Mouse (Mus musculus) lung, postnatal 0 days (tissue): ENCODE measurements around the gene Odf4. TPM values are rescaled to one million over a fixed set of nuclear protein-coding genes. Genes with fewer than 3 reads are reported as not detected.
A peak's percentile ranks its signal among the peaks of the same experiment; 100 is the strongest.

Experiments
- ATAC-seq: fragments of 200-750 bp; cut with Nextera tagmentation; 2 replicates; pipeline ENCODE4 v1.8.0; 2017; ENCODE audit warnings: moderate library complexity
- DNase-seq: peaks from one replicate; pipeline ENCODE4 v3.0.0-alpha.2; 2016; ENCODE audit warnings: low spot score
- H3K27ac ChIP-seq: fragments of 300-500 bp; sonication (generic); 2 replicates; pipeline ENCODE4 v1.5.1; 2014; ENCODE audit warnings: antibody characterized with exemption, mild to moderate bottlenecking, low read length, mixed read lengths
- H3K27me3 ChIP-seq: fragments of 300-500 bp; sonication (generic); replicated peaks from 2 replicates; pipeline ENCODE4 v1.6.1; 2014; ENCODE audit warnings: low read length, mixed read lengths; ENCODE audit not compliant: insufficient read depth
- H3K36me3 ChIP-seq: fragments of 300-500 bp; sonication (generic); 2 replicates; pipeline ENCODE4 v1.6.1; 2014; ENCODE audit warnings: low read length, mixed read lengths; ENCODE audit not compliant: insufficient read depth
- H3K4me1 ChIP-seq: fragments of 300-500 bp; sonication (generic); 2 replicates; pipeline ENCODE4 v1.6.1; 2014; ENCODE audit warnings: antibody characterized with exemption, low read depth, low read length, mixed read lengths; ENCODE audit not compliant: insufficient read depth
- H3K4me2 ChIP-seq: fragments of 300-500 bp; sonication (generic); replicated peaks from 2 replicates; pipeline ENCODE4 v1.6.1; 2014; ENCODE audit warnings: low read depth, mild to moderate bottlenecking, low read length, moderate library complexity, mixed read lengths
- H3K4me3 ChIP-seq: fragments of 300-500 bp; sonication (generic); 2 replicates; pipeline ENCODE4 v1.5.1; 2014; ENCODE audit warnings: low read depth, low read length
- H3K9ac ChIP-seq: fragments of 300-500 bp; sonication (generic); replicated peaks from 2 replicates; pipeline ENCODE4 v1.6.1; 2014; ENCODE audit warnings: low read depth, mild to moderate bottlenecking
- H3K9me3 ChIP-seq: fragments of 300-500 bp; sonication (generic); 2 replicates; pipeline ENCODE4 v1.6.1; 2016; ENCODE audit warnings: low read length, mixed read lengths
- CTCF ChIP-seq: IDR thresholded peaks from 2 replicates; pipeline ENCODE4 v1.5.1; 2016; ENCODE audit warnings: antibody characterized with exemption, mild to moderate bottlenecking
- EP300 ChIP-seq: IDR thresholded peaks from 2 replicates; pipeline ENCODE4 v1.6.1; 2016; ENCODE audit warnings: antibody characterized with exemption, mild to moderate bottlenecking, control low read depth
- WGBS: fragments of 180-500 bp; shearing (Covaris S2); extraction: QIAGEN DNeasy Blood & Tissue Kit; methylation state at CpG from one replicate; pipeline ENCODE4 v1.1.7; 2014; 5-methylcytosine and 5-hydroxymethylcytosine counted together
- polyA plus RNA-seq: library from polyadenylated mRNA; unstranded; fragments of >200 nt; fragmentation: Nextera tagmentation; extraction: Ambion mirVana; gene quantifications from 2 replicates; pipeline ENCODE4 v1.2.1, GENCODE M21; 2015

Gene Odf4
- polyA plus RNA-seq, 1 experiment from 2014 or later, result not detected

- Histone ChIP-seq H3K9ac (0 out of 2 replicates have a peak overlapping the region, but pooled peaks have one; percentile 16), H3K4me3 (no peak overlapping the region), H3K9me3 (no peaks in the 10 kb centered on the region), H3K27ac (no peak overlapping the region), H3K4me1 (no peaks in the 10 kb centered on the region), H3K36me3 (peaks cover 11% of the 10 kb centered on the region; the same call in 1 of the 2 replicates), H3K27me3 (no peaks in the 10 kb centered on the region), H3K4me2 (no peak overlapping the region)
- DNase-seq (peak; percentile 88), ATAC-seq (peak; percentile 54)
- WGBS, result 32% methylated on average over 4 of the region's 4 CpGs
- TF ChIP-seq EP300, result 0 out of 2 replicates have a peak, but pooled peaks have one; percentile 11
- no peak for TF ChIP-seq CTCF
These were observed 20.5 kb downstream of the Odf4 start for GRCm38 (mm10) chr11:68906461-68906790.

GRCm38 (mm10) chr11:68905665-68906460, 21.0 kb downstream of the Odf4 start:
- no peak overlapping the region for H3K27ac ChIP-seq
- TF ChIP-seq EP300, result no peak
- TF ChIP-seq CTCF, result no peak
- H3K36me3 ChIP-seq, result peaks cover 11% of the 10 kb centered on the region; the same call in 1 of the 2 replicates
- H3K4me1 ChIP-seq, result no peaks in the 10 kb centered on the region
- no peaks in the 10 kb centered on the region for H3K27me3 ChIP-seq
- WGBS, result 84% methylated on average over 9 of the region's 9 CpGs
- DNase-seq (no peak), ATAC-seq (no peak)
- no peak overlapping the region for H3K9ac ChIP-seq
- no peaks in the 10 kb centered on the region for H3K9me3 ChIP-seq
- H3K4me3 ChIP-seq, result no peak overlapping the region
- no peak overlapping the region for H3K4me2 ChIP-seq

GRCm38 (mm10) chr11:68905138-68905531, 21.7 kb downstream of the Odf4 start:
- Histone ChIP-seq H3K27ac (no peak overlapping the region), H3K27me3 (no peaks in the 10 kb centered on the region), H3K4me3 (no peak overlapping the region), H3K9ac (no peak overlapping the region), H3K9me3 (no peaks in the 10 kb centered on the region), H3K4me2 (no peak overlapping the region), H3K36me3 (peaks cover 11% of the 10 kb centered on the region; the same call in 1 of the 2 replicates), H3K4me1 (no peaks in the 10 kb centered on the region)
- ATAC-seq, result no peak
- no peak for TF ChIP-seq EP300
- no peak for TF ChIP-seq CTCF
- WGBS, result 85% methylated on average over 3 of the region's 3 CpGs
- DNase-seq, result no peak

- no peak for ATAC-seq
- H3K27ac ChIP-seq, result no peak overlapping the region
- 77% methylated on average over 8 of the region's 8 CpGs for whole genome bisulfite sequencing
These were observed 22.3 kb downstream of the Odf4 start for GRCm38 (mm10) chr11:68904375-68905137.

GRCm38 (mm10) chr11:68903775-68904174, 23.1 kb downstream of the Odf4 start:
- Histone ChIP-seq H3K9ac (no peak overlapping the region), H3K36me3 (peaks cover 11% of the 10 kb centered on the region; the same call in 1 of the 2 replicates), H3K4me1 (no peaks in the 10 kb centered on the region), H3K27me3 (no peaks in the 10 kb centered on the region), H3K9me3 (no peaks in the 10 kb centered on the region), H3K27ac (no peak overlapping the region), H3K4me3 (no peak overlapping the region), H3K4me2 (no peak overlapping the region)
- ATAC-seq, result no peak
- WGBS, result 86% methylated on average over 2 of the region's 2 CpGs
- DNase-seq, result no peak
- TF ChIP-seq EP300 (no peak), CTCF (no peak)

More at GRCm38 (mm10) chr11:68904375-68905137, 22.3 kb downstream of the Odf4 start:
- DNase-seq, result peak; percentile 81
- Histone ChIP-seq H3K4me3 (no peak overlapping the region), H3K27me3 (no peaks in the 10 kb centered on the region), H3K9ac (no peak overlapping the region), H3K9me3 (no peaks in the 10 kb centered on the region), H3K4me1 (no peaks in the 10 kb centered on the region), H3K4me2 (no peak overlapping the region), H3K36me3 (peaks cover 11% of the 10 kb centered on the region; the same call in 1 of the 2 replicates)
- no peak for TF ChIP-seq EP300
- peak; percentile 77 for TF ChIP-seq CTCF

- H3K27ac ChIP-seq, result no peak overlapping the region
- no peaks in the 10 kb centered on the region for H3K4me1 ChIP-seq
- peak overlapping the region; percentile 74 for H3K4me2 ChIP-seq
- TF ChIP-seq EP300, result no peak
- no peak for TF ChIP-seq CTCF
- peaks cover 11% of the 10 kb centered on the region; the same call in 1 of the 2 replicates for H3K36me3 ChIP-seq
- peak overlapping the region; percentile 97 for H3K9ac ChIP-seq
- WGBS, result 73% methylated on average over 5 of the region's 5 CpGs
- no peaks in the 10 kb centered on the region for H3K9me3 ChIP-seq
- H3K4me3 ChIP-seq, result no peak overlapping the region
- ATAC-seq, result no peak
- H3K27me3 ChIP-seq, result no peaks in the 10 kb centered on the region
- DNase-seq, result no peak
These were observed 24.1 kb downstream of the Odf4 start for GRCm38 (mm10) chr11:68902823-68903222.
